Mouse (Mus musculus): Measurements from ENCODE around the gene Zkscan6. TPM values are rescaled to one million over a fixed set of nuclear protein-coding genes. Genes with fewer than 3 reads are reported as not detected.

Gene Zkscan6
- polyA plus RNA-seq, 1 experiment from 2014 or later, result 10.6 TPM

GRCm38 (mm10) chr11:65786160-65786559, 20.8 kb upstream of the Zkscan6 start:
- Histone ChIP-seq H3K27me3 (ENCODE audit: low read depth, poor library complexity, severe bottlenecking) (no peaks in the 10 kb centered on the region), H3K9me3 (replicated peaks) (no peaks in the 10 kb centered on the region), H3K4me1 (peaks cover 12% of the 10 kb centered on the region), H3K27ac (no peak overlapping the region), H3K36me3 (peaks cover 1% of the 10 kb centered on the region), H3K4me3 (no peak overlapping the region)
- DNase-seq (ENCODE audit: low spot score), result no peak
- 86% methylated on average over 2 of the region's 2 CpGs for WGBS

GRCm38 (mm10) chr11:65787421-65788151, 19.4 kb upstream of the Zkscan6 start:
- H3K36me3 ChIP-seq, result no peaks in the 10 kb centered on the region
- H3K9me3 ChIP-seq (replicated peaks), result no peaks in the 10 kb centered on the region
- H3K27ac ChIP-seq, result peak overlapping the region; percentile 98
- no peaks in the 10 kb centered on the region for H3K27me3 ChIP-seq (ENCODE audit: low read depth, poor library complexity, severe bottlenecking)
- WGBS, result under 1% methylated on average over 71 of the region's 71 CpGs
- H3K4me1 ChIP-seq, result peaks cover 12% of the 10 kb centered on the region
- peak overlapping the region; percentile 97 for H3K4me3 ChIP-seq
- no peak for DNase-seq (ENCODE audit: low spot score)

- Histone ChIP-seq H3K4me1 (peaks cover 12% of the 10 kb centered on the region), H3K9me3 (replicated peaks) (no peaks in the 10 kb centered on the region), H3K36me3 (no peaks in the 10 kb centered on the region), H3K27ac (peak within 1 kb of the TSS; percentile 98), H3K4me3 (peak within 1 kb of the TSS; percentile 97), H3K27me3 (ENCODE audit: low read depth, poor library complexity, severe bottlenecking) (no peaks in the 10 kb centered on the region)
- 0% methylated on average over 36 of the region's 36 CpGs for WGBS
- peak; percentile 98 for DNase-seq (ENCODE audit: low spot score)
Measured at GRCm38 (mm10) chr11:65788154-65788553, 18.8 kb upstream of the Zkscan6 start, which contains the start of gene Map2k4. Map2k4 (minus strand) TSS chr11:65788297.

GRCm38 (mm10) chr11:65794428-65795219, 12.4 kb upstream of the Zkscan6 start:
- no peak for DNase-seq (ENCODE audit: low spot score)
- Histone ChIP-seq H3K4me3 (no peak overlapping the region), H3K27me3 (ENCODE audit: low read depth, poor library complexity, severe bottlenecking) (no peaks in the 10 kb centered on the region), H3K4me1 (no peaks in the 10 kb centered on the region), H3K36me3 (no peaks in the 10 kb centered on the region), H3K9me3 (replicated peaks) (no peaks in the 10 kb centered on the region), H3K27ac (no peak overlapping the region)
- 81% methylated on average over 10 of the region's 10 CpGs for WGBS

- Histone ChIP-seq H3K36me3 (no peaks in the 10 kb centered on the region), H3K4me1 (no peaks in the 10 kb centered on the region), H3K27me3 (ENCODE audit: low read depth, poor library complexity, severe bottlenecking) (no peaks in the 10 kb centered on the region), H3K9me3 (replicated peaks) (no peaks in the 10 kb centered on the region), H3K27ac (no peak overlapping the region), H3K4me3 (no peak overlapping the region)
- WGBS, result 88% methylated on average over 1 of the region's 1 CpGs
- DNase-seq (ENCODE audit: low spot score), result no peak
Measured at GRCm38 (mm10) chr11:65795896-65796295, 11.1 kb upstream of the Zkscan6 start.

GRCm38 (mm10) chr11:65801899-65802298, 5.1 kb upstream of the Zkscan6 start:
- Histone ChIP-seq H3K9me3 (replicated peaks) (no peaks in the 10 kb centered on the region), H3K4me1 (peaks cover 8% of the 10 kb centered on the region; the same call in 1 of the 2 replicates), H3K4me3 (no peak overlapping the region), H3K27me3 (ENCODE audit: low read depth, poor library complexity, severe bottlenecking) (no peaks in the 10 kb centered on the region), H3K27ac (no peak overlapping the region), H3K36me3 (no peaks in the 10 kb centered on the region)
- WGBS, result 57% methylated on average over 3 of the region's 3 CpGs
- no peak for DNase-seq (ENCODE audit: low spot score)

- 3% methylated on average over 20 of the region's 20 CpGs for WGBS
- H3K27me3 ChIP-seq (ENCODE audit: low read depth, poor library complexity, severe bottlenecking), result no peaks in the 10 kb centered on the region
- H3K4me1 ChIP-seq, result peaks cover 13% of the 10 kb centered on the region; the same call in 1 of the 2 replicates
- H3K4me3 ChIP-seq, result peak overlapping the region; percentile 63
- peak overlapping the region; percentile 88; the same call in 1 of the 2 replicates for H3K27ac ChIP-seq
- no peaks in the 10 kb centered on the region for H3K9me3 ChIP-seq (replicated peaks)
- no peak for DNase-seq (ENCODE audit: low spot score)
- H3K36me3 ChIP-seq, result no peaks in the 10 kb centered on the region
Measured at GRCm38 (mm10) chr11:65806321-65806904, 562 bp upstream of the Zkscan6 start.

- H3K36me3 ChIP-seq, result no peaks in the 10 kb centered on the region
- DNase-seq (ENCODE audit: low spot score), result no peak
- peak overlapping the region; percentile 88 for H3K27ac ChIP-seq
- H3K9me3 ChIP-seq (replicated peaks), result no peaks in the 10 kb centered on the region
- H3K27me3 ChIP-seq (ENCODE audit: low read depth, poor library complexity, severe bottlenecking), result no peaks in the 10 kb centered on the region
- peaks cover 21% of the 10 kb centered on the region for H3K4me1 ChIP-seq
- 50% methylated on average over 7 of the region's 7 CpGs for WGBS
- peak overlapping the region; percentile 63 for H3K4me3 ChIP-seq
Measured at GRCm38 (mm10) chr11:65807601-65808000, 626 bp downstream of the Zkscan6 start.

- H3K27ac ChIP-seq, result no peak overlapping the region
- H3K9me3 ChIP-seq (replicated peaks), result no peaks in the 10 kb centered on the region
- no peaks in the 10 kb centered on the region for H3K27me3 ChIP-seq (ENCODE audit: low read depth, poor library complexity, severe bottlenecking)
- H3K36me3 ChIP-seq, result peaks cover 23% of the 10 kb centered on the region
- peaks cover 22% of the 10 kb centered on the region for H3K4me1 ChIP-seq
- WGBS, result 41% methylated on average over 5 of the region's 5 CpGs
- H3K4me3 ChIP-seq, result no peak overlapping the region
- DNase-seq (ENCODE audit: low spot score), result no peak
Measured at GRCm38 (mm10) chr11:65812088-65812487, 5.1 kb downstream of the Zkscan6 start.

- H3K4me3 ChIP-seq, result no peak overlapping the region
- H3K4me1 ChIP-seq, result peaks cover 17% of the 10 kb centered on the region
- H3K9me3 ChIP-seq (replicated peaks), result no peaks in the 10 kb centered on the region
- H3K36me3 ChIP-seq, result peaks cover 28% of the 10 kb centered on the region
- no peak for DNase-seq (ENCODE audit: low spot score)
- WGBS, result 93% methylated on average over 9 of the region's 9 CpGs
- no peak overlapping the region for H3K27ac ChIP-seq
- no peaks in the 10 kb centered on the region for H3K27me3 ChIP-seq (ENCODE audit: low read depth, poor library complexity, severe bottlenecking)
Measured at GRCm38 (mm10) chr11:65814381-65814780, 7.4 kb downstream of the Zkscan6 start.

GRCm38 (mm10) chr11:65816237-65816636, 9.3 kb downstream of the Zkscan6 start:
- no peak overlapping the region for H3K4me3 ChIP-seq
- DNase-seq (ENCODE audit: low spot score), result no peak
- H3K36me3 ChIP-seq, result peaks cover 31% of the 10 kb centered on the region
- H3K27ac ChIP-seq, result no peak overlapping the region; the same call in 1 of the 2 replicates
- WGBS, result 60% methylated on average over 6 of the region's 6 CpGs
- H3K4me1 ChIP-seq, result peaks cover 17% of the 10 kb centered on the region
- no peaks in the 10 kb centered on the region for H3K27me3 ChIP-seq (ENCODE audit: low read depth, poor library complexity, severe bottlenecking)
- H3K9me3 ChIP-seq (replicated peaks), result no peaks in the 10 kb centered on the region

- no peak overlapping the region for H3K27ac ChIP-seq
- no peak for DNase-seq (ENCODE audit: low spot score)
- H3K27me3 ChIP-seq (ENCODE audit: low read depth, poor library complexity, severe bottlenecking), result no peaks in the 10 kb centered on the region
- no peak overlapping the region for H3K4me3 ChIP-seq
- H3K9me3 ChIP-seq (replicated peaks), result no peaks in the 10 kb centered on the region
- peaks cover 8% of the 10 kb centered on the region; the same call in 1 of the 2 replicates for H3K4me1 ChIP-seq
- H3K36me3 ChIP-seq, result peaks cover 41% of the 10 kb centered on the region
- WGBS, result 86% methylated on average over 1 of the region's 1 CpGs
Measured at GRCm38 (mm10) chr11:65818193-65818592, 11.2 kb downstream of the Zkscan6 start.

GRCm38 (mm10) chr11:65820280-65820679, 13.3 kb downstream of the Zkscan6 start:
- no peaks in the 10 kb centered on the region for H3K9me3 ChIP-seq (replicated peaks)
- H3K27me3 ChIP-seq (ENCODE audit: low read depth, poor library complexity, severe bottlenecking), result no peaks in the 10 kb centered on the region
- H3K27ac ChIP-seq, result no peak overlapping the region
- no peak overlapping the region for H3K4me3 ChIP-seq
- H3K36me3 ChIP-seq, result peaks cover 39% of the 10 kb centered on the region
- WGBS, result 79% methylated on average over 5 of the region's 5 CpGs
- DNase-seq (ENCODE audit: low spot score), result no peak
- peaks cover 8% of the 10 kb centered on the region; the same call in 1 of the 2 replicates for H3K4me1 ChIP-seq

Measured in limb, embryonic 10.5 days (tissue).